Mouse (Mus musculus) midbrain, embryonic 11.5 days (tissue): ENCODE measurements around the gene Ptrh1. TPM values are rescaled to one million over a fixed set of nuclear protein-coding genes. Genes with fewer than 3 reads are reported as not detected.
A peak's percentile ranks its signal among the peaks of the same experiment; 100 is the strongest.

Experiments
- ATAC-seq: fragments of 200-750 bp; cut with Nextera tagmentation; 2 replicates; pipeline ENCODE4 v1.8.0; 2017; ENCODE audit warnings: moderate TSS enrichment, moderate library complexity; ENCODE audit not compliant: low FRiP score
- DNase-seq: peaks from one replicate; pipeline ENCODE4 v3.0.0; 2015; ENCODE audit warnings: low spot score; ENCODE audit errors: missing footprints
- H3K27ac ChIP-seq: fragments of 300-500 bp; sonication (generic); 2 replicates; pipeline ENCODE4 v1.5.1; 2014; ENCODE audit warnings: low read depth, low read length
- H3K27me3 ChIP-seq: fragments of 300-500 bp; sonication (generic); 2 replicates; pipeline ENCODE4 v1.6.1; 2014; ENCODE audit warnings: mild to moderate bottlenecking, low read length, moderate library complexity, mixed read lengths; ENCODE audit not compliant: control insufficient read depth, insufficient read depth
- H3K36me3 ChIP-seq: fragments of 300-500 bp; sonication (generic); 2 replicates; pipeline ENCODE4 v1.6.1; 2014; ENCODE audit warnings: mild to moderate bottlenecking, low read length, moderate library complexity, mixed read lengths; ENCODE audit not compliant: control insufficient read depth, insufficient read depth
- H3K4me1 ChIP-seq: fragments of 300-500 bp; sonication (generic); 2 replicates; pipeline ENCODE4 v1.6.1; 2014; ENCODE audit warnings: low read length; ENCODE audit not compliant: control insufficient read depth, insufficient read depth
- H3K4me2 ChIP-seq: fragments of 300-500 bp; sonication (generic); 2 replicates; pipeline ENCODE4 v1.6.1; 2014; ENCODE audit warnings: mild to moderate bottlenecking, moderate library complexity
- H3K4me3 ChIP-seq: fragments of 300-500 bp; sonication (generic); 2 replicates; pipeline ENCODE4 v1.5.1; 2014; ENCODE audit warnings: low read depth, low read length
- H3K9ac ChIP-seq: fragments of 300-500 bp; sonication (generic); 2 replicates; pipeline ENCODE4 v1.6.1; 2014; ENCODE audit warnings: low read length
- H3K9me3 ChIP-seq: fragments of 300-500 bp; sonication (generic); 2 replicates; pipeline ENCODE4 v1.6.1; 2016; ENCODE audit warnings: low read length; ENCODE audit not compliant: control insufficient read depth
- WGBS: fragments of 180-500 bp; shearing (Covaris S2); extraction: QIAGEN DNeasy Blood & Tissue Kit; methylation state at CpG from one replicate; pipeline ENCODE4 v1.1.7; 2014; 5-methylcytosine and 5-hydroxymethylcytosine counted together
- polyA plus RNA-seq: library from polyadenylated mRNA; unstranded; fragments of >200 nt; fragmentation: Nextera tagmentation; extraction: Ambion mirVana; gene quantifications from 2 replicates; pipeline ENCODE4 v1.2.1, GENCODE M21; 2014

Gene Ptrh1
- polyA plus RNA-seq, 1 experiment from 2014 or later, result 3.2 TPM

DNA sequence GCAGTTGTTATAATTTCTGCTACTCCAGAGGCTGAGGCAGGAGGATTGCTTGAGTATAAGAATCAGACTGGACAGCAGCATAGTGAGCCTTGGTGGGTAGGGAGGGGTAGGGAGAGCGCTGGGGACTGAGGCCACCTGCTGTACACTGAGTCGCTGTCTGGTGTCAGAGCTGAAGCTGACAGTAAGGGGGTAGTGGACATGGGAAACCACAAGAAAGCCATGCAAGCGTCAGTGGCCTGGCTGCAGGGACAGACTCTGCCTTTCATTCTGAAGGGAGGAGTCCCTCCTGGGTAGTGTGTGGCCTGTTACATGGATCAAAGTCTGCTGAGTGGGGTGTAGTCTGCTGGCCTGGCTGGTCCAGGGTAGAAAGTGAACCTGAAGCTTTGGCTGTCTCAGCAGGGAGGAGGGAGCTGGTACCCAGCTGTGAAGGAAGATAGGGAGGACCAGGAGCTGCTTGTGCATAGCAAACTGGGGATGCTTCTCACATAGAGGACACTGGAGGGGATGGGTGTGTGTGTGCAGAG, 39.2 kb upstream of the Ptrh1 start:
- Histone ChIP-seq H3K9me3 (no peaks in the 10 kb centered on the region), H3K36me3 (no peaks in the 10 kb centered on the region), H3K27me3 (peaks cover 2% of the 10 kb centered on the region), H3K9ac (no peak overlapping the region), H3K27ac (no peak overlapping the region), H3K4me1 (peaks cover 8% of the 10 kb centered on the region), H3K4me3 (no peak overlapping the region), H3K4me2 (no peak overlapping the region)
- no peak for DNase-seq
- WGBS, result 35% methylated on average over 3 of the region's 3 CpGs
- ATAC-seq, result no peak

DNA sequence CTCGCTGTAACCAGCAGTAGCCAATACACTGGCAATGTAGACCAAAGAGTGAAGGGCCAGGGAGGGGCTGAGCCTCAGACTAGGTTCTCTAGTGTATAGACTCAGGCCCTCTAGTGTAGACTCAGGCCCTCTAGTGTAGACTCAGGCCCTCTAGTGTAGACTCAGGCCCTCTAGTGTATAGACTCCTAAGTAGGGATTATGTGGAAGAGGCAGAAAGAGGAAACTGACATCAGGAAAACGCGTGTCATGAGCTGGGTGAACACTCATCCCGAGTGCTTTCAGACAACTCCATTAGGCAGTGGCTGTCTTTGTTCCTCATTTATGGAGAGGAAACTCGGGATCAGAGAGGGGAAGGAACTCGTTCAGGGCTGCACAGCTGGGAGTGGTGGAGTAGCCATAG, 38.6 kb upstream of the Ptrh1 start:
- H3K9me3 ChIP-seq, result no peaks in the 10 kb centered on the region
- H3K4me1 ChIP-seq, result peaks cover 14% of the 10 kb centered on the region
- H3K4me3 ChIP-seq, result no peak overlapping the region
- H3K36me3 ChIP-seq, result no peaks in the 10 kb centered on the region
- ATAC-seq (no peak), DNase-seq (no peak)
- H3K27ac ChIP-seq, result no peak overlapping the region
- H3K27me3 ChIP-seq, result peaks cover 2% of the 10 kb centered on the region
- WGBS, result 53% methylated on average over 6 of the region's 6 CpGs
- no peak overlapping the region for H3K9ac ChIP-seq
- H3K4me2 ChIP-seq, result no peak overlapping the region

DNA sequence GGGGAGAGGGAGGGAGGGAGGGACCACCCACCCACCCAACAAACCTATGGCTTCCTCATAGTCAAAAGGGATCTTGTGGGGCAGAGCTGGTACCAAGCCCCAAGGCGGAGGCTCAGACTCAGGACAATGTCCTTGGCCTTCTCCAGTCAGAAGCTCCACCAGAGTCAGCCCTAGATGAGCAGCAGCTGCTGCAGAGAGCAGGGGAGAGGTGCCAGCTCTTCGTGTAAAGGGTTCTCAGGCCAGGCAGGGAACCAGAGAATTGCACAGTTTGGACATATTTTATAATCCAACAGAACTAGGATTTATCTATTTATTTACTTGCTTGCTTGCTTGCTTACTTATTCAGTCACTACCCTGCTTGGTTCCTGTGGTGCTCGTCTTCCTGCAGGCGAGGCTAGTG, 36.3 kb upstream of the Ptrh1 start:
- Histone ChIP-seq H3K4me3 (no peak overlapping the region), H3K4me2 (no peak overlapping the region), H3K27me3 (peaks cover 2% of the 10 kb centered on the region), H3K4me1 (peaks cover 26% of the 10 kb centered on the region), H3K9me3 (no peaks in the 10 kb centered on the region), H3K36me3 (no peaks in the 10 kb centered on the region), H3K9ac (no peak overlapping the region), H3K27ac (no peak overlapping the region)
- ATAC-seq, result no peak
- DNase-seq, result no peak
- WGBS, result 80% methylated on average over 4 of the region's 4 CpGs

DNA sequence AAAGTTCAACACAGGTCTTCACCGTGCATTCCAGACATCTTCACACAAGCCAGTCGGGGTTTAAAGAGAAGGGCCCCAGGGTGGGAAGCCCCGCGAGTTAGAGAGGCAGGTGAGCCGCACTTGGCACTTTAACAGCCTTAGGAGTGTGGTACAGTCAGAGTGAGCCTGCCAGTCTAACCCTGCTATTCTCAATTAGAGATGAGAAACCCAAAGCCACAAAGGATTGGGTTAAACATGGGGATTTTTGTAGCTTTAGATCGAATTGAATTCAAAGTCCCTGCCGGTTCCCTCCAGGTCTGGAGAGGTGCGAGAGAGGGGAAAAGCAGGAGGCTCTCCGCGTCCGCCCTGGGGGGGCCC, 34.7 kb upstream of the Ptrh1 start, which contains the start of gene 6330409D20Rik:
TSS of gene 6330409D20Rik (minus strand) at position 101 of the 357 bp plus-strand sequence.
- H3K4me2 ChIP-seq, result peak within 1 kb of the TSS; percentile 98
- no peaks in the 10 kb centered on the region for H3K9me3 ChIP-seq
- ATAC-seq, result no peak
- peak within 1 kb of the TSS; percentile 69 for H3K27ac ChIP-seq
- DNase-seq, result no peak
- H3K9ac ChIP-seq, result peak within 1 kb of the TSS; percentile 77
- peaks cover under 1% of the 10 kb centered on the region; the same call in 1 of the 2 replicates for H3K36me3 ChIP-seq
- H3K4me3 ChIP-seq, result peak within 1 kb of the TSS; percentile 75
- H3K27me3 ChIP-seq, result peaks cover 2% of the 10 kb centered on the region
- 13% methylated on average over 11 of the region's 11 CpGs for WGBS
- peaks cover 22% of the 10 kb centered on the region for H3K4me1 ChIP-seq

DNA sequence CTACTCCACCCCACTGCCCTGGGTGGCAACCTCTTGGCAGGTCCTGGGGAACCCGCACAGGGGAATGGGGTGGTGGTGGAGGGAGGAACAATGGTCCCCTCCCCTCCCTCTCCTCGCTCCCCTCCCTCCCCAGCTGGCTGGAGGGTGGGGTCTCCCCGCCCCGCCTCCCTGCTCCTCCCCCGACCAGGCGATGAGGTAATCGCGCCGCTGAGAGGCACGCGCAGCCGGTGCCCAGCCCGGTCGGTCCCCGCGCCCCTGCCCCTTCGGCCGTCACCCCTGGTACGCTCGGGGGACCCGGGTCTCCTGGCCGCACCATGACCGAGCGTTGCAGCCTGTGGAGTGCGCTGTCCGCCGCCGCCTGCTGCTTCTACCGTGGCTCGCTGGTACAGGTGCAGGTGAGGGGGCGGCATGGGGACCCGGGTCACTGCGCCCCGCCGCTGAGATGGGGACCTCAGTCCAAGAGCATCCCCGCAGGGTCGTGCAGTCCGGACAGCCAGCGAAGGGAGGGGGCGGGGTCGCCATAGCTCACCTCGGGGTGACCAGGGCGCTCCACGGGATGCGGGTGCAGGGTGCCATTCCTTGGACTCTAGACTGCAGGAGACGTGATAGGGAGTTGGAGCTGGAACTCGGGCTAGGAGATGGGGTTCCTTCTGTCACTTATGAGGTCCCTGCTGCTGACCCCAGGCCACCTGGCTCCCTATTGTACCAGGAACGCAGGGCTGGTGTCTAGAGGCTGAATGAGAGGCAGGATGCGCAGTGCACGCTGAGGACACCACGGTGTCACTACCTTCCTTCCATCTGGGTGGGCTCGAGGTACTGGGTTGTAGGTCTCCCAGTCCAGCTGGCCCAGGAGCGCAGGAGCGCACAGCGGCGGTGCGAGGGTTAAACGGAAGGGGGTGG, 34.1 kb upstream of the Ptrh1 start:
- H3K9ac ChIP-seq, result peak overlapping the region; percentile 77
- 1% methylated on average over 56 of the region's 58 CpGs for WGBS
- peak overlapping the region; percentile 69 for H3K27ac ChIP-seq
- peak overlapping the region; percentile 98 for H3K4me2 ChIP-seq
- H3K36me3 ChIP-seq, result peaks cover 3% of the 10 kb centered on the region; the same call in 1 of the 2 replicates
- peaks cover 2% of the 10 kb centered on the region for H3K27me3 ChIP-seq
- ATAC-seq, result peak; percentile 61
- H3K4me3 ChIP-seq, result peak overlapping the region; percentile 75
- peak; percentile 92 for DNase-seq
- H3K4me1 ChIP-seq, result peaks cover 22% of the 10 kb centered on the region
- no peaks in the 10 kb centered on the region for H3K9me3 ChIP-seq

DNA sequence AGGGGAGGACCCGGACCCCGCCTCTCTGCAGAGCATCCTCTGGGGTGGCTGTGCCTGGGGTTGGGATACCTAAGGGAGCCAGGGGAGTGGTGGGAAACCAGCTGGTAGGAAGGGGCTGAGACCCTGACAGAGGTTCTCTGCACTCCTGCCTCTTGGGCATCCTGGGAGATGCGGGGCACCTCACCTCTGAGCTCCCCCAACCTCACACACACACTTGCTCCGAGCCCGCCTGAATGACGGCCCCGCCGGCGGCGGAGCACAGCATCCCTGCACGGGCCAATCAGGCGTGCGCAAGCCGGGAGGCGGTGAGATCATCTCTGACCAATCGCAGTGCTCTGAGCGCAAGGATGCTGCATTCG, 33.4 kb upstream of the Ptrh1 start:
- ATAC-seq (peak; percentile 91), DNase-seq (peak; percentile 98)
- Histone ChIP-seq H3K4me3 (peak overlapping the region; percentile 75), H3K36me3 (peaks cover 5% of the 10 kb centered on the region), H3K27me3 (peaks cover 2% of the 10 kb centered on the region), H3K9ac (peak overlapping the region; percentile 77), H3K27ac (peak overlapping the region; percentile 69), H3K9me3 (no peaks in the 10 kb centered on the region), H3K4me2 (peak overlapping the region; percentile 98), H3K4me1 (peaks cover 22% of the 10 kb centered on the region)
- 5% methylated on average over 18 of the region's 18 CpGs for WGBS

DNA sequence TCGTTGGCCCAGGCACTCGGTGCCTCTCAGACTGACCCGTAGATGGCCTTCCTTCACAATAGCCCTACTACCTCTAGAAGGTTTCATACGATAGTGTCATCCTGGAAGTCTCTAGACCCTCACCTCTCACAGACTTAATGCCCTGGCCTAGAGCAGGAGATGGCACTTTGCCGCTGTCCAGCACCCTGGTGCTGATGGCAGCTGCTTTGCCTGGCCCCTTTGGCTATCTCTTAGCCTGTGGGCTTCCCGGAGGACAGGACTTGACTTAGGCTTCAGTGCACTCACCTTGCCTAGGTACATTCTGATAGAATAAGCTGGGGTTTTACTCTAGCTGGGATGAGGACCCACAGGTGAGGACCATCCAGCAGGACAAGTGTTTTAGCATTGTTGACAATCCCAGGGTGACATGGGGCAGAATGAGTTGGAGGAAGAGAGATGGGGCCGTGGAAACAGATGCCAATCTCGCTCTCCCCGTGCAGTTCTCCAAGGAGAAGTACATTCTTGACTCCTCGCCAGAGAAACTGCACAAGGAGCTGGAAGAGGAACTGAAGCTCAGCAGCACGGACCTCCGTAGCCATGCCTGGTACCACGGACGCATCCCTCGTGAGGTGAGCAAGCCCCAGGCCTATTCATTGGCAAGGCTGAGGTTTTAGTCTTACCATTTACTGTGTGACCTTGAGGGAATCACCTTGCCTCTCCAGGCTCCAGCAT, 31.2 kb upstream of the Ptrh1 start:
- DNase-seq, result no peak
- Histone ChIP-seq H3K4me3 (no peak overlapping the region), H3K4me2 (no peak overlapping the region), H3K27me3 (peaks cover 2% of the 10 kb centered on the region), H3K9ac (no peak overlapping the region), H3K9me3 (no peaks in the 10 kb centered on the region), H3K36me3 (peaks cover 9% of the 10 kb centered on the region), H3K27ac (no peak overlapping the region), H3K4me1 (peaks cover 22% of the 10 kb centered on the region)
- no peak for ATAC-seq
- 78% methylated on average over 15 of the region's 15 CpGs for WGBS

DNA sequence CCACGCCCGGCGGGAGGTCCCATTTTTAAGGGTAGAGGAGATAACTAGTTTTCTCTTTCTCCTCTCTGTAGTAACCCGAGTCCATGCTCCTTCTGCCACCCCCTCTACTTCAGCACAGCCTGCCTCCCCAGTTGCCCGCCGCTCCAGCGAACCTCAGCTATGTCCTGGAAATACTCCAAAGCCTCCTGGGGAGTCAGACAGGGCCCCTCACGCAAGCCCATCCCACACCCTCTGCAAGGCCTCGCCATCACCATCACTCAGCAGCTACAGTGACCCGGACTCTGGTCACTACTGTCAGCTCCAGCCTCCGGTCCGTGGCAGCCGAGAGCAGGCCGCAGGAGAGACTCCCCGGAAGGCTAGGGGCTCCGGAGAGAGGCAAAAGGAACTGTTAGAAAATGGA, 26.5 kb upstream of the Ptrh1 start:
- H3K4me2 ChIP-seq, result no peak overlapping the region
- no peak for ATAC-seq
- no peak overlapping the region for H3K9ac ChIP-seq
- H3K4me3 ChIP-seq, result no peak overlapping the region
- H3K9me3 ChIP-seq, result no peaks in the 10 kb centered on the region
- H3K27ac ChIP-seq, result no peak overlapping the region
- H3K4me1 ChIP-seq, result peaks cover 18% of the 10 kb centered on the region
- 88% methylated on average over 16 of the region's 16 CpGs for WGBS
- H3K27me3 ChIP-seq, result 0 out of 2 replicates have a peak, but pooled peaks cover 2% of the 10 kb centered on the region
- no peak for DNase-seq
- peaks cover 9% of the 10 kb centered on the region for H3K36me3 ChIP-seq

DNA sequence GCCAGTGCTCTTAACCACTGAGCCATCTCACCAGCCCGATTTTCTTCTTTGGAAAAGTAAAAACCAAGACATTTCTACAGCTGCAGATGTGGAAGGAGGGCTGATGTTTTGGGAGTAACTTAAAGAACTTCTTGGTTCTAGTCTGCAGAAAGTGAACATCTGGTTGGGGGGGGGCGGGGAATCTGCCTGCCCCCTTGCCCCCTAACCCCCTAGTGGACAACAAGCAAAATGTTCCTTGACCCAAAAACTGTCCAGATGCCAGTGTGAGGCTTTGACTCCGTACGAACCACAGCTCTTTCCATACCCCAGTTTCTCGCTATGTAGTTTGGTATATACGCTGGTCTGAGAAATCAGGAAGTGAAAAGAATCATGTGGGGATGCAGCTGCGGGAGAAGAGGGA, 25.4 kb upstream of the Ptrh1 start:
- 71% methylated on average over 7 of the region's 7 CpGs for WGBS

More for the DNA sequence above, 25.4 kb upstream of the Ptrh1 start:
- Histone ChIP-seq H3K27ac (0 out of 2 replicates have a peak overlapping the region, but pooled peaks have one; percentile 1), H3K4me3 (no peak overlapping the region), H3K4me1 (peaks cover 18% of the 10 kb centered on the region), H3K9me3 (no peaks in the 10 kb centered on the region), H3K4me2 (no peak overlapping the region), H3K9ac (no peak overlapping the region), H3K36me3 (peaks cover 9% of the 10 kb centered on the region), H3K27me3 (0 out of 2 replicates have a peak, but pooled peaks cover 2% of the 10 kb centered on the region)
- ATAC-seq (no peak), DNase-seq (no peak)
